19 mouse cellular contexts compared by ENCODE assay signal in genomic region chr2:45093479-45093878, GRCm38 (mm10). TPM values are rescaled to one million over a fixed set of nuclear protein-coding genes. Genes with fewer than 3 reads are reported as not detected.
A peak's percentile ranks its signal among the peaks of the same experiment; 100 is the strongest.
DNase-seq lines count a peak whose midpoint lies in the region; ATAC-seq and TF ChIP-seq lines count a peak whose summit lies in the region.
"Had no signal": no experiment of that assay in that cellular context is flagged by ENCODE, and none has a peak within 500 bp of the region (broad histone marks: within the 10 kb centered on the region; RNA-seq: fewer than 3 reads in every experiment).

No protein-coding gene starts in this region.

- H3K36me3 ChIP-seq in liver, embryonic 11.5 days (ENCODE audit: control insufficient read depth, insufficient read depth, low read length) = no peaks in the 10 kb centered on the region
- H3K36me3 ChIP-seq in liver, embryonic 12.5 days = peaks cover 60% of the 10 kb centered on the region
- H3K36me3 ChIP-seq in hindbrain, postnatal 0 days (ENCODE audit: insufficient read depth, low read length) = no peaks in the 10 kb centered on the region
- H3K36me3 ChIP-seq: limb, embryonic 15.5 days had no signal

- H3K4me2 ChIP-seq in liver, embryonic 11.5 days = no peak overlapping the region
- no peak overlapping the region for H3K4me2 ChIP-seq in liver, embryonic 12.5 days
- H3K4me2 ChIP-seq in hindbrain, postnatal 0 days (ENCODE audit: low read depth, low read length) = no peak overlapping the region
- H3K4me2 ChIP-seq: limb, embryonic 15.5 days had no signal

- H3K4me3 ChIP-seq in liver, embryonic 11.5 days (ENCODE audit: low read depth, low read length) = no peak overlapping the region
- no peak overlapping the region for H3K4me3 ChIP-seq in liver, embryonic 12.5 days
- no peak overlapping the region for H3K4me3 ChIP-seq in hindbrain, postnatal 0 days (ENCODE audit: low read length)
- H3K4me3 ChIP-seq: erythroblast, embryonic 14.5 days; limb, embryonic 15.5 days had no signal

- 88% methylated on average over 7 of the region's 7 CpGs for WGBS in liver, embryonic 11.5 days
- WGBS in liver, embryonic 12.5 days (ENCODE audit: insufficient replicate concordance) = 87% methylated on average over 7 of the region's 7 CpGs
- 81% methylated on average over 7 of the region's 7 CpGs for WGBS in hindbrain, postnatal 0 days

- no peak overlapping the region for H3K27ac ChIP-seq in liver, embryonic 11.5 days (ENCODE audit: low read depth, low read length)
- H3K27ac ChIP-seq in liver, embryonic 12.5 days = no peak overlapping the region
- H3K27ac ChIP-seq in hindbrain, postnatal 0 days = peak overlapping the region; percentile 17; the same call in 1 of the 2 replicates
- H3K27ac ChIP-seq: limb, embryonic 15.5 days had no signal

- no peaks in the 10 kb centered on the region for H3K9me3 ChIP-seq in liver, embryonic 11.5 days (ENCODE audit: control insufficient read depth, low read length)
- no peaks in the 10 kb centered on the region for H3K9me3 ChIP-seq in liver, embryonic 12.5 days (replicated peaks)
- H3K9me3 ChIP-seq in hindbrain, postnatal 0 days (ENCODE audit: low read length) = no peaks in the 10 kb centered on the region
- H3K9me3 ChIP-seq: limb, embryonic 15.5 days had no signal

- no peaks in the 10 kb centered on the region for H3K27me3 ChIP-seq in liver, embryonic 11.5 days (replicated peaks; ENCODE audit: control insufficient read depth, insufficient read depth, low read length)
- no peaks in the 10 kb centered on the region for H3K27me3 ChIP-seq in liver, embryonic 12.5 days (replicated peaks)
- H3K27me3 ChIP-seq in hindbrain, postnatal 0 days (ENCODE audit: insufficient read depth, low read length) = no peaks in the 10 kb centered on the region
- H3K27me3 ChIP-seq: limb, embryonic 15.5 days; Patski had no signal

- peak; percentile 19 for ATAC-seq in frontal cortex, adult (ENCODE audit: low TSS enrichment)
- no peak for ATAC-seq in liver, embryonic 11.5 days (replicated peaks; ENCODE audit: low FRiP score)
- no peak for ATAC-seq in liver, embryonic 12.5 days
- ATAC-seq in hindbrain, postnatal 0 days = no peak
- no peak for ATAC-seq in monocyte, adult 5-6 weeks (replicated peaks; ENCODE audit: insufficient number of reproducible peaks, low FRiP score, low TSS enrichment, poor library complexity, severe bottlenecking)
- ATAC-seq: activated CD4-positive, CD25-positive, alpha-beta regulatory T cell, adult 4 months; Patski had no signal

- peaks cover 29% of the 10 kb centered on the region for H3K4me1 ChIP-seq in liver, embryonic 11.5 days (replicated peaks; ENCODE audit: control insufficient read depth, insufficient read depth, low read length)
- H3K4me1 ChIP-seq in liver, embryonic 12.5 days = peaks cover 42% of the 10 kb centered on the region
- H3K4me1 ChIP-seq in hindbrain, postnatal 0 days (ENCODE audit: insufficient read depth, low read length) = peaks cover 6% of the 10 kb centered on the region; the same call in 1 of the 2 replicates

- H3K9ac ChIP-seq in liver, embryonic 11.5 days (ENCODE audit: low read depth, low read length) = no peak overlapping the region
- H3K9ac ChIP-seq in liver, embryonic 12.5 days = no peak overlapping the region
- no peak overlapping the region for H3K9ac ChIP-seq in hindbrain, postnatal 0 days (replicated peaks; ENCODE audit: low read length)
- H3K9ac ChIP-seq: limb, embryonic 15.5 days had no signal

- no peak for TF ChIP-seq CTCF in hindbrain, postnatal 0 days (IDR thresholded peaks at IDR 0.05; ENCODE audit: low read depth)

- DNase-seq in frontal cortex, adult 2 months (ENCODE audit: extremely low spot score in 1 of 2, low spot score in 1 of 2) = no peak
- peak; percentile 2 for DNase-seq in liver, embryonic 11.5 days (ENCODE audit: low spot score)
- peak; percentile 52 for DNase-seq in 416B (ENCODE audit: low read depth)
- DNase-seq in hindbrain, postnatal 0 days (ENCODE audit: low spot score) = no peak
- DNase-seq: adrenal gland, postnatal 25 days; cerebellum, adult 2 months; kidney, adult 18-20 months; kidney, postnatal 14 days; layer of hippocampus, adult 9-11 months; lung, adult 18-20 months; right cerebral cortex, adult 18-20 months; spleen, adult 18-20 months had no signal

RNA-seq across cellular contexts. Expression of gene Zeb2, which starts 23.7 kb away (rescaled TPM):
- 97.6 and 109 TPM in 2 replicates for polyA plus RNA-seq in frontal cortex, adult 2 months (2012; rRNA removed)
- polyA plus RNA-seq in liver, embryonic 11.5 days (2014; fragmentation: Nextera tagmentation; extraction: Ambion mirVana) = 32.8 and 33.2 TPM in 2 replicates
- 22.1 and 24.3 TPM in 2 replicates for polyA plus RNA-seq in liver, embryonic 12.5 days (2016; fragmentation: Nextera tagmentation; extraction: Ambion mirVana)
- total RNA-seq in hindbrain, postnatal 0 days (2014; rRNA removed) = 47.7 and 52.0 TPM in 2 replicates
- polyA plus RNA-seq in hindbrain, postnatal 0 days (2015; fragmentation: Nextera tagmentation; extraction: Ambion mirVana) = 21.4 and 21.9 TPM in 2 replicates
- total RNA-seq in monocyte, adult 5-6 weeks (2017) = 284 to 428 TPM (median 338 TPM) in 3 replicates

Comparison
In these comparisons a context has a peak if more than half of its experiments do, and no peak if none do; other contexts are left out.
1. DNase-seq: peak in liver, embryonic 11.5 days (single experiment) and 416B (single experiment); none in frontal cortex, adult 2 months (0 of 2) and hindbrain, postnatal 0 days (single experiment).